Mouse (Mus musculus) liver (tissue): ENCODE results near the gene Arap2.
"Not testable (repeated sequence)": the region's sequence is repeated elsewhere in the genome, so short reads cannot be mapped to it uniquely, and the experiment has no call there.

ENCODE experiments used
- DNase-seq: peaks from one replicate; pipeline ENCODE4 v3.0.0-alpha.2; 2020; ENCODE audit warnings: mixed read lengths

Arap2 gene

GRCm38 (mm10) chr5:62739451-62740415 is 26.2 kb downstream of the Arap2 start:
- no peak for DNase-seq

GRCm38 (mm10) chr5:62730573-62730972 is 35.4 kb downstream of the Arap2 start:
- not testable (repeated sequence) for DNase-seq

GRCm38 (mm10) chr5:62725551-62725950 is 40.4 kb downstream of the Arap2 start:
- DNase-seq = no peak

GRCm38 (mm10) chr5:62723261-62724105 is 42.5 kb downstream of the Arap2 start:
- DNase-seq = no peak

GRCm38 (mm10) chr5:62716468-62716867 is 49.5 kb downstream of the Arap2 start:
- DNase-seq = no peak

- DNase-seq = no peak
Observed at GRCm38 (mm10) chr5:62715977-62716376, 50.0 kb downstream of the Arap2 start.

GRCm38 (mm10) chr5:62715436-62715835 is 50.5 kb downstream of the Arap2 start:
- no peak for DNase-seq

GRCm38 (mm10) chr5:62710955-62711354 is 55.0 kb downstream of the Arap2 start:
- no peak for DNase-seq

- peak; percentile 3 for DNase-seq
Observed at GRCm38 (mm10) chr5:62706900-62707299, 59.1 kb downstream of the Arap2 start.

GRCm38 (mm10) chr5:62689965-62690364 is 76.0 kb downstream of the Arap2 start:
- DNase-seq = no peak

- DNase-seq = no peak
Observed at GRCm38 (mm10) chr5:62683751-62684150, 82.2 kb downstream of the Arap2 start.

- no peak for DNase-seq
Observed at GRCm38 (mm10) chr5:62683207-62683606, 82.8 kb downstream of the Arap2 start.

GRCm38 (mm10) chr5:62677390-62677789 is 88.6 kb downstream of the Arap2 start:
- no peak for DNase-seq

- DNase-seq = no peak
Observed at GRCm38 (mm10) chr5:62672736-62673436, 93.1 kb downstream of the Arap2 start.

- no peak for DNase-seq
Observed at GRCm38 (mm10) chr5:62665329-62665728, 100.6 kb downstream of the Arap2 start.

GRCm38 (mm10) chr5:62664847-62665246 is 101.1 kb downstream of the Arap2 start:
- DNase-seq = no peak

GRCm38 (mm10) chr5:62663206-62663605 is 102.8 kb downstream of the Arap2 start:
- no peak for DNase-seq

- DNase-seq = no peak
Observed at GRCm38 (mm10) chr5:62653924-62654323, 112.0 kb downstream of the Arap2 start.

GRCm38 (mm10) chr5:62642330-62642729 is 123.6 kb downstream of the Arap2 start:
- DNase-seq = no peak

- no peak for DNase-seq
Observed at GRCm38 (mm10) chr5:62640501-62640900, 125.5 kb downstream of the Arap2 start.

GRCm38 (mm10) chr5:62636341-62636740 is 129.6 kb downstream of the Arap2 start:
- DNase-seq = no peak

- no peak for DNase-seq
Observed at GRCm38 (mm10) chr5:62628901-62629300, 137.1 kb downstream of the Arap2 start.
